Mouse (Mus musculus): Measurements from ENCODE around the gene Prdm13. TPM values are rescaled to one million over a fixed set of nuclear protein-coding genes. Genes with fewer than 3 reads are reported as not detected.

The Prdm13 gene
- polyA plus RNA-seq (2017; shearing (Covaris generic)) = not detected

- ATAC-seq = no peak
Measured at GRCm38 (mm10) chr4:21685595-21686091, at the start of gene Prdm13. TSS of gene Prdm13 (minus strand) at chr4:21685963.

DNA sequence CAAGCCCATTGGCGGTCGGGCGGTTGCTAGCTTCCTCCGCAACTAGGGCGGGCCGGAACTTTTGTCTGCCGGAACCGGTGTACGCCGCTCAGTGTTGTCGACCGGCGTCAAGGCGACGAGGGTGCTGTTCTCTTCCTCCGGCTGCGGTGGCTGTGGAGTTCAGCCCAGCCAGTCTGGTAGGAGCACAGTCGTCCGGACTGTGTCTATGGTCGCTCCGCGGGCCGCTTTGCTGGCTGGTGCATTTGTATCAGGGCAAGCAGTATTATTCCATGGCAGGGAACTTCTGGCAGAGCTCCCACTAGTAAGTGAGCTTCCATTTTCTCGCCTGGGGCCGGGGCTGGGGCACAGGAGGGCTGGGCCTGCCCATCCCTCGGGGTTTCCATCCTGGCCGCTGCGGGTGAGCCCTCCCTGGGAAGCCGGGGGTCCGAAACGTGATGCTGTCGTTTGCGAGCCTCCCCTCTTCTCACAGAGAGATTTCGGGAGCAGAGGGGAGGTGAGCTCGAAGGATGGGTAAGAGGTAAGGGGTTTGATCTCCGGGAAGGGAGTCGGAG, 41.9 kb upstream of the Prdm13 start, which contains the start of gene Ccnc:
Gene Ccnc (plus strand): TSS at position 87 of the 551 bp plus-strand sequence.
- peak; percentile 99 for ATAC-seq

DNA sequence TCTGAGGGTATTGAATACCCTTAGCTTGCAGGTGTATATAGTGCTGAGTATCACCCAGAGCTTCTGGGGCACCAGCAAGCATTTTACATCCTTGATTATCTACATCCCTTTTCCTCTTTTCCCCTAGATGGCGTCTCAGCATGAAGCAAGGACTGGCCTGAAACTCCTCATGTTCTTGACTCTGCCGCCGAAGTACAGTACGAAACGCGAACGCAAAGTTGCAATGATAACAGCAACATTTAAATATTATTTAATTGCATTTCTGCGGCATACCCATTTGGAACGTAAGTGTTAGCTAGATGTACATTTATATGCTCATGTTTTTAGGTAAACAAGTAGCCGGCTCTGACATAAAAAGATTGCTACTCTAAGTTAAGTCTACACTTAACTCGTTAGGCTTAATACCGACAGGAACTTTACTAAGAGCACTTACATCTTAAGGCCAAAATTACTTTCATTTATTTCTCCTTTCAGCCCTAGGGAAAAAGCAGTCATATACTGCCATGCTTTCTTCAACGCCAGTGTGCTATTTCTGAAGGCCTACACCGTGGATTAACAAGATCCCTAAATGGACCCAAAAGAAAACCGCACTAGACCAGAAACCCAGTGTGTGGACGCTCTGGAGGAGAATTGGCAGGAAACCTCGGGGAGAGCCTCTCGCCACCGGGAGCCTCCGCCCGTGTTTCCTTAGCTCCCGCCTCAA, 41.3 kb upstream of the Prdm13 start:
- ATAC-seq = peak; percentile 17

GRCm38 (mm10) chr4:21722752-21723334, 37.1 kb upstream of the Prdm13 start:
- ATAC-seq = no peak

DNA sequence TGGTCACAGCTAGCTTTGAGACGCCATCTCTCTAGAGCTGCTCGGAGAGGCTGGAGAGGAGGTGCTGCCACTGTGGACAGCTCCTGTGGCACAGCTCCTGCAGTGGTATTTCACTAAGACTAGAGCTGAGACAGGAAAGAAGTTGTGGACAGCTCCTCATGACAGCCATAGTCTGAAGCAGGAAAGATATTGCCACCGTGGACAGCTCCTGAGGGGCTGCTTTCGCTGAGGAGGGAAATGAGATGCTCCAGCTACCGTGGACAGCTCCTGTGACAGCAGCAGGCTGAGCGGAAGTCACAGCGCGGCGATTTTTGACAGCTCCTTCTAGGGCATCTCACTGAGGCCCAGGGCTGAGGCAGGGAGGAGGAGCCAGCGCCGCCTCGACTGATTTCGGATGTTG, 26.4 kb upstream of the Prdm13 start:
- ATAC-seq = peak; percentile 89

DNA sequence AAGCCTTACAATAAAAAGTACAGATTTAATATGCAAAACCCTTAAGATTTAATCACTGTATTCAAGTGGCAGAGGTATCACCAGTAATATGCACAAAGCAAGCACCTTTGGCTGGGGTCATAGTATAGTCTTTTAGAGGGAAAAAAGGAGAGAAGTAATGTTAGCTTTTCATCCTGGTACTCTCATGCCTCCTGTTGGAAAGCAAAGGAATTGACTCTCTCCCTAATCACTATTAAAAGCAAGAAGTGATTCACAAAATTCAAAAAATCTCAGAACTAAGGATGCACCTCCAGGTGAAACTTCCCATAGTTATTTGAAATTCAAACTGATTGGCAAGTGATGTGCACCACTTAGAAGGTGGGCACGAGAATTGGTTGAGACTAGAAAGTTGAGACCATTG, 19.3 kb upstream of the Prdm13 start:
- no peak for ATAC-seq

GRCm38 (mm10) chr4:21695638-21696254, 10.0 kb upstream of the Prdm13 start:
- peak; percentile 57 for ATAC-seq

- no peak for ATAC-seq
Measured at GRCm38 (mm10) chr4:21690221-21690620, 4.5 kb upstream of the Prdm13 start.

DNA sequence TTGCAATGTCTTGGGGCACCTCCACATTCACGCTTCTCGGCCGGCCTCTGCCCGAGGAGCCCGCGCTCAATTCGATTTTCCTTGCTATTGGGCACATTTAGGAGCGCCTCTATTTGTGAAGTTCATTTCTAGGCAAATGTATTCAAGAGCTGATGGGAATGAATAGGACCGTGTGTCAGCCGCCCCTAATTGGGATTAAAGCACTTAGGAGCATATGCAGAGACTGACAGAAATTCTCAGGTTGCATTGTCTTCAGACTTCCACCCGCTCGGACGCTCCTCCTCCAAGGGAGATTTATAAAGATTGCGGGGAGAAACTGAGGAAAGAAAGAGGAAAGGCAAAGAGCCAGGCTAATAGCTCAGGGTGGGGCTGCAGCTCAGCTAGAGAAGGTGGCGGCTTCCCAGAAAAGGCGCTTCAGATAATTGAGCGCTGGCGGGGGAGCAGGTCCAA, 3.8 kb upstream of the Prdm13 start:
- no peak for ATAC-seq

DNA sequence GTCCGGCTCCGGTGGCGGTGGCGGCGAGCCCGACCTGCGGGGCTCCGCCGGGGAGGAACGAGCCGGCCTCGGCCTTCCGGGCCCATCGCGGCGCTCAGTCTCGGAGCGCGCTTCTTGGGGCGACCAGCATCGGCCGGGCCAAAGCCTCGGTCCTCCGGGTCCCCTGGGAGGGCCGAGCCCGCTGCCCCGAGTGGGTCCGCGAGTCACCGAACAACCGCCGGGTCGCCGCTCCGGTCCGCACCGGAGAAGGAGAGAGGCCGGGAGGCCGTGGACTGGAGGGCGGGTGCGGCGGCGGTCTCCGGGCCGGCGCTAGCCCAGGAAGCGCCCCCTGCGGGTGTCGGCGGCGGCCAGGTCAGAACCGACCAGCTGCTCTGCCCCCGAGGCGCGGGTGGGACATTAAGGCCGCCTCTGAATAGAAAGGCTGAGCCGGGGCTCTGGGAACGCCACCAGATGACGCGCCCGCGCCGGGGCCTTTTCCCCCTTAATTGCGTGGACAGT, 3.0 kb upstream of the Prdm13 start:
- ATAC-seq = no peak

DNA sequence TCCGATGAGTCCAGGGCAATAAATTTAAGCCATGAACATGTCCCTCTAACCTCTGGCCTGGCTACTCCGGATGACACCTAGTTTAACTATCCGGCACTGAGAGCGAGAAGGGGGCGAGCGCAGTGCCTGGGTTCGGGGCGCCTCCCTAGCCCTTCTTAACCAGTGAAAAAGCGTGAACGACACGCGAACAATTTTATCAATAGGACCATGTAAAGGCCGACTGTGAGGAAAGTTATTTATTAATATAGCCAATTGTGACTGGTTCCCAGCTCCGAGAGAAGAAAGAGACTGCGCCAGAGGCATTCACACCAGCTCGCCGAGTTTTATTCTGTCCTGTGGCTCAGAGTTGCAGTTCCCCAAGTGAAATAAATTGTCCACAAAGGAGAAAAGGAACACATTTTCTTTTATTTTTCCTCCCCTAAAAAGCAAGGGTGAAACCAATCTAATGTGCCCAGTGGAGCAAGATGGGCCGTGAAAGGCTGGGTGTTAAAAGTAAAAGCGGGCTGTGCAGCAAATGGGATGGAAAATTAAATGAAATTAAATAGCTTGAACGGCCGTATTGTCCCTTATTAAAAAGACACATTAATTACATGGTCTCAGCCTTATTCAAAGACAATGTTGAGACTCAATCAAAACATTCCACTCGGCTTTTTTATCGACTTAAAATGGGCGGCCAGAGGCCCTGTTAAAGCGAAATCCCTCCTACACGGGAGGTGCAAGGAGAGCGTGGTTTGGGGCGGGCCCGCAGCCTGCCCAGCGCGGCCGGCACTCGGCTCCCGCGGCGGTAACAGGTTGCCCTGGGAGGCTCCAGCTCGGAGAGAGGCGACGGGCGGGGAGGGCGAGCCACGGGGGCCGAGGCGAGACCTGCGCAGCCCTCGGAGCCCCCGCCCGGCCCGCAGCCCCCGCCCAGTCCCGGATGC, 2.3 kb upstream of the Prdm13 start:
- no peak for ATAC-seq

GRCm38 (mm10) chr4:21686934-21687333, 1.2 kb upstream of the Prdm13 start:
- no peak for ATAC-seq

DNA sequence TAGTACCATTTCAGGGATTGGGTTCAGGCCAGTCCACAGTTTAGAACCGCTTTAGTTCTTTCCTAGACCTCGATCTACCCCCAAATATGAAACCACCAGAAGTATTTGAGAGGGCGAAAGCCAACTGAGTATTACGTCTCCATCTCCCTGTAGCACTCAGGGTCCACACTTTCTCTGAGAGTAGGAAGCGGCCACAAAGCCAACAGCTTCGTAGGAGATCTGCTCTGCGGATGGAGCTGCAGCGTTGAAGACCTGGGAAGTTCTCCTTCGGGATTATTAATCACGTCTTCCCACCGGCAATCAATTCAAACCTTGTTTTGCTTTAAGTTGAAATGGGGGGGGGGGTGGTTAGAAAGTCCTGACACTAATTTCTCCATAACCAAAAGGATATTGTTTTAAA, 653 bp upstream of the Prdm13 start:
- no peak for ATAC-seq

DNA sequence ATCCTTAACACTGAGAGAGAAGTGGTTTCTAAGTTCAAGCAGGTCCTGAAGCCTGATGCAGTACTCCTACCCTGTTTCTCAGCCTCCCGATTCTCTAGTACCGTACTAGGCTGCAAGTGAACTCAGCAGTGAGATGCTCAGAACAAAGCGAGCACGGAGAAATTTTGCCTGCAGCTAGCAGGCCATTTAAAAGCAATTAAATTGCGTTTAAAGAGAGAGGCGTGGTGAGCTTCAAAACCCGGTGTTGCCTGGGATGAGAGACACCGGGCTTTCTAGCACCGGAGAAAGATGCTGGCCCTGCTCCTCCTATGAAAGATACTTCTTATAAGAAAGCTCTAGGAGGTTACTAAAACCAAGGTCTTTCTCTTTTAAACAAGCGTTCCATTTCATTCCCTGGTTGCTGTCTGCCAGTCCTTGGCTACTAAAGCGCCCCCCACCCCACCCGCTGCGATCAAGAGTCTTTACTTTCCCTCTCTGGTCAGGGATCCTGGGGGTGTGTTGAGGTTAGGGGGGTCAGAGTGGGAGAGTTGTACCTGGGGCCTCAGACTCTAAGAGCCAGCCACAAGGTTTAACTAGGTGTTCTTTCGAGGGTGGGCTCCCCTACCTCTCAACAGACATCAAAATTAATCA, 1.3 kb downstream of the Prdm13 start:
- no peak for ATAC-seq

DNA sequence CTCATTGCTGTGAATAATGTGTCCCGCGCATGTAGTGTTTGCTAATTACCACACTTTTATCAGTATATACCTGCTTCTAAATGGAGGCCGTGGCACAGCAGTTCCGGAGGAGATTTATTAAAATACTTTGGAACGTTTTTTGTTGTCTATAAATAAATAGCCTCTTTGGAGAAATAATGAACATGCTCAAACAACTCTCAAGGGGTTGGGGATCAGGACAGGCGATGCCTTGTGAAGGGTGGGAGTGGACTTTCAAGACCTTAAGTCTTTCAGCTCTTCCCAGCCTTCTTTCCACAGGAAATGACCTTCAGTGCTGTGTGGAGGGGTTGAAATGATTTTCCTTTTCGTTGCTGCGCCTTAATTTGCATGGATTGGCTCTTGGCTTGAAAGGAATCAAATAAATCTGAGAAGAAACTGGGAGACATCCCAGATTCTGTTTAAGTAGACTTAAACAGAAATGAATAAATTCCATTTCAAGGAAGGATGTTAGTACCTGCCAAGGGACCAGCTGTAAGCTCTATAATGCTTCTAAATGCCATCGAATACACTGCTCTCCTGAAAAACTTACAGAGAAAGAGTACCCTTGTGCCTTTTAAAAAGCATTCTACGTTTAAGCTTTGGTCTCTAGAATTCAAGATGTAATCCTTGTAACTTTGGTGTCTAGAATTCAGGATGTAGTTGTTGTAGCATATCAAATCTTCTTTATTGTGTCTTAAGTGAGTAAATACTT, 3.2 kb downstream of the Prdm13 start:
- no peak for ATAC-seq

DNA sequence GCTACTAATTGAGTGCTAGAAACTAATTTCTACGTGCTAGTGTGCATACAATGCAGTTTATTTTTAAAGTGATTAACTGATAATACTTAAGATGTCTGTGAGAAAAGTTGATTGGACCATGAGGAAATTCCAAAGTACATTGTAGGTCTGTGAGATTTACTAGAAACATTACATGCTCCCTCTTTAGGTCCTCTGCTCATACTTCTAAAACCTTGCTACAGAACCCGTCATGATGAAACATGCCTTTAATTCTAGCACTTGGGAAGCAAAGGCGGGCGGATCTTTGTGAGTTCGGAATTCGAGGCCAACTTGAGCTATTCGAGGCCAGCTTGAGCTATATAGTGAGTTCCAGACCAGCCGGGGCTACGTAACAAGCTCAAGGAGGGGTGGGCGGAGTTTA, 4.8 kb downstream of the Prdm13 start:
- no peak for ATAC-seq

DNA sequence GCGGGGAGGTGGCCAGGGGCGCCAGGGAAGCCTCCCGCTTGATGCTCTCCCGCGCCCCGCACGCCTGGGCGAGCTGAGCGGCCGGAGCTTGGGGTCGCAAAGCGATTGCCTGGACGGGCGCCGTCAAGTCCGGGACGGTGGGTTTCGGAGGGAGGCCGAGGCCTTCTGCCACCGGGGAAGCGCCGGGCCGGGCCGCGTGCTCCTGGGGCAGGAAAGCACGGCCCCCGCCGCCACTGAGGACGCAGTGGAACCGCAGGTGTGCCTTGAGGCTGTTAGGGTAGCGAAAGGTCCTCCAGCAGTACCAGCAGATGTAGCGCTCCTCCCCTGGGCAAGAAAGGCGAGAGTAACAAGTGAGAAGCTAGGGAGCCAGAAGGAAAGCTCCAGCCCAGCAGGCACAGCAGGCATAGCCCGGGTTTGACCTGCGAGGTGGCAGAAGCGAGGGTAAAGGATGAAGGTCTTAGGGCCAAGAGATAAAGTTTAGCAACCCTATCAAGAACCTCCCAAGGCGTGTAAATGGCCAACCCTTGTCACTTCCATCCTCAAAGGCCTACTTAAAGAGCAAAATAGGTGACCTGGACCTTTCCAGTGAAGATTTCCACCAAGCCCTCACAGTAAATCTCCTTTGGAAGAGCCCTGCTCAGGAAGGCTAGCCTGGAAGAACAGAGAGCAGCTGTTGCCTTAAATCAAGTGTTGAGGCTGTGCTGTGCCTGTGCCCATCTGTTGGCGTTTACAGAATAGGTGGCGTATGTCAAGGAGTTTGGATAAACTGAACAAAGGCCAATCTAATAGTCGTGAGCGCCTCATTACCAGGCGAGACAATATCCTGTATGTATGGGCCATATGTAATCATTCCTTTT, 5.9 kb downstream of the Prdm13 start:
- no peak for ATAC-seq

GRCm38 (mm10) chr4:21678975-21679623, 6.7 kb downstream of the Prdm13 start:
- ATAC-seq = no peak
